Mouse (Mus musculus): ENCODE measurements around the gene Slc1a1.

Gene Slc1a1

DNA sequence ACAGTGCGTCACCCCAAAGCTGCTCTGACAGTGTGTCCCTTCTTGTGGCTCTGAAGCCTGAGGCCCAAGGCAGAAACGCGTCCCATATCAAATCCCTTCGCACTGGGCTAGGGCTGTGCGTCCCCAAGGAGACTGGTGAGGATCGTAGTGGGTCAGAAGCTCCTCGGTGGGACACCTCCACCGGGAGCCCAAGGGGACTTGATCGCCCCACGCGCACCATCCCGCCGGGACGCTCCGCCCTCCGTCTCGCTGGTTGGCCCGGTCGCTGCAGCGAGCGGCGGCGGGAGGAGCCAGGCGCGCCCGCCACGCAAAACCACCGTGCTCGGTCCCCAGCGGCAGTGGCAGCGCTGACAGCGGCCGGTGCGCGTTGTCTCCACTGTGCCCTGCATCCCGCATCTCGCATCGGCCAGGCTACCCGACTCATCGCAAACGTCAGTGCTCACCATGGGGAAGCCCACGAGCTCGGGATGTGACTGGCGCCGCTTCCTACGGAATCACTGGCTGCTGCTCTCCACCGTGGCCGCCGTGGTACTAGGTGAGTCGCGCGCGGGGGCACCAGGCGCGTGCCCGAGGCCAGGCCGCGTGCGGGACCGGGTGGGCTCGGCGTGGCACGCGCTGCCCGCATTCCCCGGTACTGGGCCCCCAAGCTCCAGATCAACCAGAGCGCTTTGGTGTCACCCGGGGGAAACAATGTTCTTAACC is at the start of gene Slc1a1:
TSS of gene Slc1a1 (plus strand) at position 252 of the 702 bp plus-strand sequence.
- peak; percentile 81 to 87 for DNase-seq

DNA sequence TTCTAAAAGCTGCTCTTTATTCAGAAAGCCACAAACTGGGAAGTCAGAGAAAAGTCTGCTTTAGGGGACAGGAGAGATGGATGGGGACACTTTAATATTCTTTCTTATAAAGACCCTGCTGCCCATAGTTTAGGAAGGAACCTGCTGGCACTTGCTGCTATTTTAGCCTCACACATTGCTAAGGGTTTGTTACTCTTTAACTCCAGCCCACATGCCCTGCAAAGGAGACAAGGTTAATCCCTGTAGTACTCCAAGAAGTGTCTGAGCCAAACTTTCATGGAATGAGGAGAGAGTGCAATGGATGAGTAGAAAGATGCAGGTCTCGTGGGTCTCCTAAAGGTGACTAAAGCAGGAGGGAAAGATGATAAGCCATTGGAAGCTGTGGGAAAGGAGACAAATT is 44.7 kb upstream of the Slc1a1 start:
- DNase-seq, result no peak

DNA sequence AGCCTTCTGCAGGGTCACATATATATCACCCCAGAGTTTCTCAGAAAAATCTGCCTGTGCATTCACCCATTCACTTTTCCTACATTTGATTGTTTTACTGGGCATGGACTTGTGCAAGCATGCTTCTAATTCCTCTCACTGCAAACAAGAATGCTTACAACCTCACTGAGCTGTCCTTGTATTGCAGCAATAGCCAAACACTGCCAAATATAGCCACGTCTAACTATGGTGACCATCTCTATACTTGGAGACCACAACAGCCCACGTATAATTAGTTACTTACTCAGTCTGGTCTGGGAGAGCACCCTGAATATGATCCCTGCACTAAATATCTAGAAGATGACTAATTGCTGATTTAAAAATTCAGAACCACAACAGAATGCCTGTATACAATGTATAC is 41.5 kb upstream of the Slc1a1 start:
- DNase-seq, result no peak

DNA sequence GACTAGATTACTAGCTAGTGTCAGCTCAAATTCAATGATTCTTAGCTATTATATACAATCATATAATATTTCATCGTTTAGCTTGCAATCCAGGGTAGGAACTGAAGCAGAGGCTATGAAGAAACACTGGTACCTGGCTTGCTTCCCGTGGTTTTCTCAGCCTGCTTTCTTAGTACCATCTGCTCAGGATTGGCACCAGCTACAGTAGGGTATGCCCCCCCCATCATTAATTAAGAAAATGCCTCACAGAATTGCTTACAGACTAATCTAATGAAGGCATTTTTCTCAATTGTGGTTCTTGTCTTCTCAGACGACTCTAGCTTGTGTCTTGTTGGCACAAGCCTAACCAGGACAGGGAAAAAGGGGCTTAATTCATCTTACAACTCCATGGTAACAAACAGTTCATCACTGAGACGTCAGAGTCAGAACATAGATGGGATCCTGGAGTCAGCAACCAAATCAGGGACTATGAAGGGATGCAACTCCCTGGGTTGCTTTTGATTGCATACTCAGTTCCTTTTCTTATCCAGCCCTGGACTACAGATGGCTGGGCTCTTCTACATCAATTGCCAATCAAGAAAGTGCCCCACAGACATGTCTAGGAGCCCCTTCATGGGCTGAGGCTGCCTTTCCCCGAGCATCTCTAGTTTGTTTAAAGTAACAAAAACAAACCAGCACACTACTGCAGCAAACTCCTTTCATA is 38.6 kb upstream of the Slc1a1 start:
- DNase-seq, result no peak

DNA sequence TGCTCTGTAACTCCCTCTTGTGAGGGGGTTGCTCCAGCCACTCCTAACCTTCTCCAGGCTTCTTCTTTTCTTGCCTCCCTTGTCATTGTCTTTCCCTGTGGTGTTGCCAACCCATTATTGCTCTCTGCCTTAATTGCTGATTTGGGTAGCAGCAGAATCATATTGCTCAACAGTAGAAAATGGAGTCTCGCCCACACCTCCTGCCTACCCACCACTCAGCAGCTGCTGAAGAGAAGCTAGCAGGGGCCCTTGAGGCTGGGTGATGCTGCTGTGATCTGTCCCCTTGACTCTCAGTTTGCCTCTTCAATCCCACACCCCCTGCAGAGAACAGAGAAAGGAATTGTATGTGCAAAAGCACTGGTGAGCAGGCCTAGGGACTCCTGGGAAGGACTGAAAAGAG is 37.9 kb upstream of the Slc1a1 start:
- DNase-seq, result no peak

DNA sequence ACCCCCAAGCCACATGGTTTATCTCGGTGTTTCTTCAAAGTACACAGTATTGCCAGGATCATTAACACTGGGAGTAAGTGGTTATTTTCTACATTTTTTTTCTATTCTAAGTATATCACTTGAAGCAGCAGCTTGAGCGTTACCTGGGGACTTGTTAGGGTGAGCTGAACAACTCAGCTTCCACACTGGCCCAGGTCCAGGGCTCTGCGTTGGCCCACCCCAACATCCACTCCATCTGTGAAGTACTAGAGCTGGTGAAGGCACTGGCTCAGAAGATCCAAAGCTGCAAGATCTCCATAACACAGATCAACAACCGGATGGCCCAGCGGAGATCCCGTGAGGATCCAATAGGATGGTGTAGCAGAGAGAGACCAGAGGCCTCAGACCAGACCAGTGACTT is 37.2 kb upstream of the Slc1a1 start:
- no peak for DNase-seq

DNA sequence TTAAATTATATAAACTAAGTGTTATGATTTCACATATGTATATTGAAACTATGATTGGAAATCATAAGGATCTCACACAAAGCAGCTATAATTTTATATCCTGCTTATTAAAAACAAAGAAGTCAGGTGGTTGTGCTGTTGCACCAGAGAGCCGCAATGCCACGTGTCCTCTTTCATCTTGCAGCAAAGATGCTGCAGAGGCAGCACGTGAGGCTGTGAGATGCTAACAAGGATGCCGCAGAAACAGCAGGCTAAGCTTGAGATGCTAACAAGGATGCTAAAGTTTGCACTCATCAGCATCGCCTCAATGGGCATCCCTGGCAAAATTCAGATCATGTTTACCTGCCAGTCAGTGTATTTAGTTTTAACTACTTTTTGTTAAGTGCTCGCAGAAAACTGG is 34.4 kb upstream of the Slc1a1 start:
- no peak for DNase-seq

DNA sequence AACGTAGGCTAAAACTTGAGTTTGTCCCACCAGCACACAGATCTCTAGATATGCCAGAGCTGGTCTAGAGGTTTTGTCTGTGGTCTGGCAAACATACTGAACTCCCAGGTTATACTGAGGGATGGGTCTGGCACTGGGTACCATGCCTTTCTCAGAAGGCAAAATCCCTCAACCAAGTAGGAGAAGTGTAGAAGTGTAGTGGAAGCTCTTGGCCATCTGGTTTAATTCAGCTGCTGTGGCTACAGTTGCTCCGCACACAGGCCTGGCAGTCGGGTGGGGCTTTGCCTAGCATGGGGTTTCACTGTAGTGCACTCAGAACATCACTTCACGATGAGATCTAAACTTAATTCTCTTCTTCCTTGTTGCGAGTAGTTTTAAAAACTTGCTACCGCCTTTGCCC is 28.6 kb upstream of the Slc1a1 start:
- no peak for DNase-seq

DNA sequence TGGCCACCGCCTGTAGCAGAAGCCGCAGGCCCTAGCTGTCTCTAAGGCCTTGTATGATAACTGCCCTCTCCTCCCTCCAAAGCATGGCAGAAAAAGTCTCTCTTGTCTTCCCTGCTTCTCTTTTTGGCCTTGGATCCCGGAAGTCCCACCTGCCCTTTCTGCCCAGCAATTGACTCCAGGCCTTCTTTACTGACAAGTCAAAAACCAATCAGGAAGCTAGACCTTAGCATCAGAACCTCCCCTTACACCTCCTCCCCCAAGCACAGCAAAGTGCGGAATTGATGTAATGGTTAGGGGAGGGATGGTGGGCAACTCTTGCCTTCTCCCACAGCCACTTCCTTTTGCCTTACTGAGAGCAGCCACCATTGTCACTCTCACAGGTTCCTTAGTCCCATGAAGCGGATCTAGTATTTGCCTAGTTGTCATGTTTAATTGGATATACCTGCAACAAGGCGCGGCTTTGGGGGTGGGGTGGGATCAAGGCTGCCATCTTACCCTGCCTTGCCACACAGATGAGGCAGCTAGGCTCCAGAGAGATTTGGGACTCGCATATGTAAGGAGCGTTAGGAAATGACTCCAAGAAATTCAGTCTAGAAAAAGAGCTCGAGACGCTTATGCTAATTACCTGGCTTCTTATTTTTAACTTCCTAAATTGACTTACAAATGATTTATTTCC is 27.9 kb upstream of the Slc1a1 start:
- DNase-seq, result no peak

DNA sequence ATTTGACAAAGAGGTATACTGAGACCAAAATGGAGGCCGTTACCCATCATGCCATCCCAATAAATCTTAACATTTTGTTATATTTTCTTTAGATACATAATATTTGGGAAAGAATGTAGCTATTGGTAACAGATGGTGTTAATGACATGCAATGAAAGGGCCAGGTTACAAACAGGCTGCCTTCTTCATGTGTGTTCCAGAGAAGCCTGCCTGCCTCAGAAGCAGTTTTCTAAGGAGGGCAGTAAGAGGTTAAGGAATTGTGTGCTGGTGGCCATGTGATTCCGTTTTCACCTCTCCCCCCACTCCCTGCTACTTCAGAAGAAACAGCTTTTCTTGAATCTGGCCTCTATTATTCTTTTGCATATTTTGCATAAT is 27.4 kb upstream of the Slc1a1 start:
- DNase-seq, result no peak

DNA sequence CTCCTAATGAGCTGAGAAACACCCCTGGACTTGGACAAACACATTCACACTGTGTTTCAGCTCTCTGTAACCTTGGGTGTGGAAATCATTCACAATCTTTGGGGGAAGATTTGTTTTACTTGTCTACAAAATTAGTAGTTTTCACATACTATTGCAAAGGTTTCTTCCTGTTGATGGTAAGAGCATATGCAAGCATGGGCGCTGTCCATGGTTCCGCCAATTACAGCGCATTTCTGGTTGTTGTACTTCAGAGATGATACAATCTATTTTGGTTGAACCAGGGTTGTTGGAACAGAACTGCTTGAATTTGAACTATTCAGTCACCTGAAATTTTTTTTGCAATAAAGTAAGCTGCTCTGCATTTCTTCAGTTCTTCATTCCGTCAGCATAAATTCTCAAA is 16.6 kb upstream of the Slc1a1 start:
- DNase-seq, result no peak

DNA sequence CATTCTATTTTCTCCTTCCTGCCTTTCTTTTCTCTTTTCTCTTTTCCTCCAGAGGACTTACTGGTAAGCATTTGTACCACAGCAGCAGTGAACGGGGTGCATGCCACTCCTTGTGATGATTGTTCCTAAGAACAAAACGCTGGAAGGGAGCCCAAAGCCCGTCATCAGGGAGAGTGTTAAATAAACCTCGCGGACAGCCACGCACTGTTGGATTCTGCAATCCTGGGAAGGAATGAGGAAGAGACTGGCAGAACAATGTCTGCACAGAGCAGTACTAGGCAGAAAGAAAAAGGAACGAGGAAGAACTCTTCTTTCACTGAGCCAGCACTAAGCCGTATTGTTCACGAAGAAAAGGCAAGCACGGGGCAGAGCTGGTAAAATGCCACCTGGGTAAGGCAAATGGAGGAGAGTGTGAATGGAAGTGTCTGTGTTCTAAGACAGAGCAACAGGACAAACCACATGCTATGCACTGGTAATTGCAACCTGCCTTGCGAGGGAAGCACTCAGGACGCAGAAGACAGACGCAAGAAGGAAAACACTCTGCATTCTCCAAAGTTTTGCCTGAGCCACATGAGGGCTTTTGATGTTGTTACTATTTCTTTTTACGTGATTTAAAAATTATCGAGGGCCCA is 7.0 kb upstream of the Slc1a1 start:
- DNase-seq, result no peak

DNA sequence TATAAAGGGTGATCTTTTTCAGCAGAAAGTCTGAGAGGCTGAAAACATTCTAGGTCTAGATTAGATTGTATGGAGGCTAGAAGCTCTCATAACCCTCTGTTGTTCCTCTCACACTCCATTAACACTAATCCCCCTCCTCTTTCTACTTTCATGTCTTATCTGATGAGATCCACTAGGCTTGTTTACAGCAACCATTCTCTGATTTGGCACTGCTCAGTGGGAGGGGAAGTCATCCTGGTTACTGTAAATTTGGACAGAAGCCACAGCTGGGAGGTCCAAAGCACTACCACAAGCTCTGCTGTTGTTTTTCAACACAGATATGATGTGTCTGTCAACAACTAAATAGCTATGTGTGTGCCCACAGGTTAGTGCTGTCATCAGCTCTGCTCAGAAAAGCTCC is 3.5 kb upstream of the Slc1a1 start:
- DNase-seq, result no peak

DNA sequence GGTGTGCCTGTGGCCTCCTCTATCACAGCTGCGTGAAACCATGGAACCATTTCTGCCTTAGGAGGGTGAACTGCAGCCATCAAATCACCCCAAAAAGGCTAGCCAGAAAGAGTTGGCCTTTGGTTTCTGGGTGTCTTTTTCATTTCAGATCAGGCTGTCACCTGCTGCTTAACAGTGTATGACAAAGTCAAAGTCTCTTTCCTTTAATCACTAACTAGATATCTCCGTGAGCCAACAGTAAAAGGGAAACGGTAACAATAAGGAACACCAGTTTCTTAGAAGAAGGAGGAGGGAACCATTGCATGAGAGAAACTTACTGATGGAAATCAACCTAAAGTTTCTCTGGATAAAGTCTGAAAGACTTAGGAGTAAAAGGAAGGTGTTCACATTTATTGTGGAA is 2.2 kb upstream of the Slc1a1 start:
- DNase-seq, result no peak

DNA sequence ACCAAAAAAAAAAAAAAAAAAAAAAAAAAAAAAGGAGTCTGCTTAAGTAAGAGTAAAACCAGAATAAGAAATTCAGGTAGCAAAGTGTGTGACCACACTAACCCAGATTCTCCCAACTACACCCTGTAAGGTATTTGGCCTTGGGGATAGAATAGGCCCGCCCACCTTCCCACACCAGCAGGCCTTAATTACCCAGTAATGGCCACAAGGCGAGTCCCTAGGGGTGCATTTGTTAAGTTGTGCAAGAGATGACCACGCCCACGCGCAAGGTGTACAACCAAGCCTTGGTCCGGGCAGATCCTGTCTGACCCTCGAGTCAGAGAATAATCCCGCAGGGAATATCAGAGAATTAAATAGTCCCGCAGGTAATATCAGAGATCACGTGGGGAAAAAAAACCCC is 461 bp upstream of the Slc1a1 start:
- peak in 1 of 2 experiments; percentile 42 for DNase-seq

DNA sequence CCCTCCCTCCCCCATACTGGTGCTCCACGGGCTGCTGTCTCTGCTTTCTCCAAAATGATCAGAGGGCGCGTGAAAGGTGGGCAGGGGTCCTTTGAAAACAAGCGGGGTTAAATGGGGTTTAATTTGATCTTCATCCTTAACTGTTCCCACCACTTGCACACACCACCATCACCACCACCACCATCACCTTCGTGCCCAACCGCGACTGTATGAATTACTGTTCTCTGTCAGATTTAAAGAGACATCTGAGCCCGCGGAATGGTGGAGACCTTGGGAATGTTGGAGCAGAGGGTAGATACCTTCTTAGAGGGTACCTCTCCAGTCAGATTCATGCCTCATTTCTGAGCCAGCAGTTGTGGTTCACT is 633 bp downstream of the Slc1a1 start:
- DNase-seq, result peak in 1 of 2 experiments; percentile 21

DNA sequence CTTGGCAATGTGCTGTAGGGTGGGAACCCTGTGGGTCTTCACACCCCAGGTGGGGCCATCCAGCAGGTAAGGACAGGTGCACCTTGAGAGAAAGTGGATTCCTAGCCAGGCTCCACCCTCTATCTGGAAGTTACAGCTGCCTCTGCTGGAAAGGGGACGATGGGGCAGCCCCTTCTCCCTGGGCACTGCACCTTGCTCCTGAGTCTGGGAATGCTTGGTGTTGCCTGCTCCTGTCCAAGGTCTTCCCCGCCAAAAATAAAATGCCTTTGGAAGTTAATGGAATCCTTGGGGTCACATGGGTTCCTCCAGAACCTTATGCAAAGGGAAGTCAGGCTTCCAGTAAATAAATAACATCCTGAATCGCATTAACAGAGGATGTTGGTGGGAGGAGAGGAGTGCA is 1.3 kb downstream of the Slc1a1 start:
- peak; percentile 10 to 16 for DNase-seq

DNA sequence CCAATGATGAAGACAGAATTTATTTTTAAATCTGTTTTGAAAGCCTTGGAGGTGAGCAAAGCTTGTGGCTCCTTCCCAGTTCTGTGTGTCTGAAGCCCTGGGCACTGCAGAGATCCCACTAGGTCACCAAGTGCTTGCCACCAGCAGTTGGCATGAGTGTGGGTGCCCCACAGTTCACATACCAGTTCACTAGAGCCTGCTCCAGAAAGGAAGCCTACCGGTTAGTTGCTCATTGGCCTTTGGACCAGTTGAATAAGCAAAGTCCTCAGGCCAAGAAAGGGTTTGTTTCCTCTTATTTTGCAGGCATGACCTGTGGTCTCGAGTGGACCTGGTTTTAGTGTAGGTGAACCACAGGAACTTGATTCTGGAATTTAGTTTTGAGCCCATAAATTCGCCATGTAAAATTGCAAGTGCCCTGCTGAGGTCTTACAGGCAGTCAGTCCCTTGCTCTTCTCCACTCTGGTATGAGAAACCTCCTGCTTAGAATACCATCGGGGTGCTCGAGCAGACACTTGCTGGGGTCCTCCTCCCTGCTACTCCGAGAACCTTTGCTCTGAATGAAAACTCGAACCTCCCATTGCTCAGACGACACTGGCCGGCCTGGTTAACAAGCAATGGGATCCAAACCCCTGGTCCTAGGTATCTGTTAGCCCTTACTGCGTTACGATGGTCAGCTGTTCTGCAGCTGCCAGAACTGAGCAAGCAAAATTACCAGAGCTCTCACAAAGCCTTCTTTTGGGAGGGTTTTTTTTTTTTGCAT is 2.0 kb downstream of the Slc1a1 start:
- peak; percentile 17 to 24 for DNase-seq

DNA sequence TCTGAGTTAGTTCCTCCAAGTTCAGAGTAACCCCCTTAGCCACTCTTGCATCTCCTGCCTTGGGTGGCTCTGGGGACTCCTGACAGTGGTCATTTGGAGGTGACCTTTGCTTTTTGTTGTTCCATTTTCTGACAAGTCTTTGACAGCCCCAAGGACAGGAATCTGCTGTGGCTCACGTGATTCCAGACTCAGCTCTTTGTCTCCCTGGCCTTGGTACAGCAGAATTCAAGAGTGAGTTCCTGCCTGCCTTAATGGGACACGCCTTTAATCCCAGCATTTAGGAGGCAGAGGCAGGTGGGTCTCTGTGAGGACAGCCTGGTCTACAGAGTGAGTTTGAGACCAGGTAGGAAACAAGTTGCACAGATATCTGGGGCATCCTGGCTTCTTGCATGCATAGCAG is 3.9 kb downstream of the Slc1a1 start:
- DNase-seq, result no peak

DNA sequence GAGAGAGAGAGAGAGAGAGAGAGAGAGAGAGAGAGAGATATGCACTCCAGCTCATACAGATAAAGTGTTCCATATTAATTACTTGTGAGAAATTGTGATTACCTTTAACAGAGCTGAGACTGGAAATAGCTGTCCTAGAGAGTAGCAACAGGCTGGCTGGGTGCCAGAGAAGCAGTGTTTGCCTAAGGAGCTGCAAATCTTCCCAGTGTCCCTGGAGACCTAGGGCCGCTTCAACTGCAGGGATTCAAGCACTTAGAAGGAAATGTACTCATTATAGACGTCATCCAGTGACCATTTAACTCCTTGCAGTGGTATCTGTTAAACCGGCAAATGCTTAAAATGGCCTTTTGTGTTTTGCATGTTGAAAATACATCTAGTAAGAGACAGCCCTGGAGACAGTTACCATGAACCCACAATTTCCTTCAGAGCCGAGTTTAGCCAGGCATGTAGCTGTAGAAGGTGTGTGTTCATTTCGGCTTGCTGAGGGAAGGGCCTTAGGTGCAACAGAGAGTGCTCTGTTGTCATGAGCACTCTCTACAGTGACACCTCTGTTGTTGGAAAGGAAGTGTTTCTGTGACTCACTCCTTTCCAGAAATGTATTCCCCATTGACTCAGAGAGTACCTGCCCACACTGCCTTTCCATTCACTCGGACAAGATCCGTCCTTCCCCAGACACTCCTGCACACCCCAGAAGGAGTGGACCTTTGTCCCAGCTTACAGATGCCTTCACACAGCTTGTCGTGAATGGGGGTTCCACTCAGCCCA is 10.3 kb downstream of the Slc1a1 start:
- peak in 1 of 2 experiments; percentile 18 for DNase-seq

DNA sequence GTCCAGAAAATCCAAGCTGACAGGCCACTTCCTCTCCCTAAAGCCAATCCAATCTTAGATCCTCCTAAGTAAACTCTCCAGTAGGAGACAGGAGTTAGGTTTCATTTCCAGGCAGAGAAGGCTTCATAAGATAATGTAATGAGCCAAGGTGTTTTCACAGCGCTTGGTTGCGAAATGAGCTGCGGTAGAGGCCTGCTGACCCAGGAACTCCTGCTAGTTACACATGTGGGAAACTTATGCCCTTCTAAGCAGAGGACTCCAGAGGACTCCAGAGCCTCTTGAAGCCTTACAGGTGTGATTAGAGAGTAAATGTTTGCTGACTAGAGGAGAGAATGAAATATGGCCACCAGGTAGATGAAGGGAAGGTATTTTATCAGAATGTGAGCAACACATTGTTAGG is 15.7 kb downstream of the Slc1a1 start:
- no peak for DNase-seq

DNA sequence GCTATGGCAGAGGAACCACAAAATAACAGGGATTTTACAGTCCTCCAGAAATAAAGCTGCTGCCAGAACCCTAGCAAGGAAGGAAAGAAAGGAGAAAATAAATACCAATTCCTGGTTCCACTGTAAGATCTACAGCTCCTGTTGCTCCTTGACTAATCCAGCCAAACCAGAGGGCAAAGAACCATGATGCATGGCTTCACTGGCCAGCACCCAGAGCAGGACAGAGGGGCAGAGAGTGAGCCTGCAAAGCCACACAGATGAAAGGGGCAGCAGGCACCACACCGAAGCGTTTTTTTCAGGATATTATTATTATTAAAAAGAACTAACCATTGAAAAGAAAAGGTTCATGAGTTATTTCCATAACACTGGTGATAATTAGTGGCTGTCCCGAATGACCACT is 17.2 kb downstream of the Slc1a1 start:
- DNase-seq, result no peak

Measured in cerebellum, adult 18-20 months (tissue).